Mouse (Mus musculus) regulatory T cell (primary cell): Measurements from ENCODE around the gene Prr19.

Source experiments
- in situ Hi-C: fragments of 300-600 bp; cut with MboI, MseI; formaldehyde crosslinking; loops from one replicate; pipeline ENCODE4 v1.15.1; 2025; ENCODE audit warnings: high pct_unique_total_duplicates

Gene Prr19

DNA sequence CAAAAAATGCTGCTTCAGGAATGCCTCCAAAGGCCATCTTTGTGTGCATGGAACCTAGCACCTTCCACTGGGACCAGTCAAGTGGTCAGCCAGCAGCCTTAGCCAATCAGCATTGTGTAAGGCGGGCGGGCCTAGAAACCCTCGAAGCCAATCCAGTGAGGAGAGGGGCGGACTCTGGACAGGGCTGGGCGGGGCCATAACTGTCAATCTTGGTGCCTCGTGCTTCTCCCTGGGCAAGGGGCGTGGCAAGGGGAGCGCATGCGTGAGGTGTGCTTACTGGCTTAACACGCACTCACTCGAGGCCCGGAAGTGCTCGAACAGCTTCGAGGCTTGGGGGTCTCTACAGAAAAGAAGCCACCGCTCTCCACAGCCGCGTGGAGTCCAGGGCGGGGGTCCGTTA lies at the start of gene Prr19:
Gene Prr19 (plus strand): TSS at position 349 of the 400 bp plus-strand sequence.
- in situ Hi-C loops, result no loop called here

DNA sequence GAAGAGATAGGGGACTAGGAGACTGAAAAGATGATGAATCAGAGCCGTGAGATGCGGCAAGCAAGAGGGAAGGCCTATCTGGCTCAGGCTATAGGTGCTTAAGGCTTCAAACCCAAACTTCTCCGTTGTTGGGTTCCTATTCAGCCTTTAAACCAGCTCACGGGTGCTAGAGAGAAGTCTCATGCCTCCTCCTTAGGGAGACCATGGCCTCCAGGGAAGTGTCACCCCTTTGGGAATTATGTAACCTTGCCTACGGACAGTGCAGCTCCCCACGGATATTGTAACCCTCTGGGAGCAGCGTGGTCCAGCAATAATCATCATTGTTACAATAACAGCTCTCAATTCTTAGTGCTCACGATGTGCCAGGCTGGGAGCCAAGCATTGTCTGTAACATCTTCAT lies 49.4 kb upstream of the Prr19 start:
- in situ Hi-C loops, result loop anchor here (25.0 kb wide), 1 partner anchor 1935 kb away; the partner anchor contains the start of genes BC024978, Gm21983, Mia and Rab4b

DNA sequence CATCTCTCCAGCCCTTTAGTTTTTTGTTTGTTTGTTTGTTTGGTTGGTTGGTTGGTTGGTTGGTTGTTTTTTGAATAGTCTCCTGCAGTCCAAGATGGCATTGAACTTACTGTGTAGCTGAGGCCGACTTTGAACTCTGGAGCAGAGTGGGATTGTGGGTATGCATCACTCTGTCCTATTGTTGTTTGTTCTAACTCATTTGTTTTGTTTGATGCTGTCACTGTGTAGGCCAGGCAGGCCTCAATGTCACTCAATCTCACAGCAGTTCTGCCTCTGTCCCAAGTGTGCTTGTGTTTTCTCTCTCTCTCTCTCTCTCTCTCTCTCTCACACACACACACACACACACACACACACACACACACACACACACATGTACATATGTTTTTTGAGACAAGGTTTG lies 39.3 kb upstream of the Prr19 start:
- in situ Hi-C loops, result loop anchor here (25.0 kb wide), 1 partner anchor 1925 kb away; the partner anchor contains the start of genes BC024978, Gm21983, Mia and Rab4b

DNA sequence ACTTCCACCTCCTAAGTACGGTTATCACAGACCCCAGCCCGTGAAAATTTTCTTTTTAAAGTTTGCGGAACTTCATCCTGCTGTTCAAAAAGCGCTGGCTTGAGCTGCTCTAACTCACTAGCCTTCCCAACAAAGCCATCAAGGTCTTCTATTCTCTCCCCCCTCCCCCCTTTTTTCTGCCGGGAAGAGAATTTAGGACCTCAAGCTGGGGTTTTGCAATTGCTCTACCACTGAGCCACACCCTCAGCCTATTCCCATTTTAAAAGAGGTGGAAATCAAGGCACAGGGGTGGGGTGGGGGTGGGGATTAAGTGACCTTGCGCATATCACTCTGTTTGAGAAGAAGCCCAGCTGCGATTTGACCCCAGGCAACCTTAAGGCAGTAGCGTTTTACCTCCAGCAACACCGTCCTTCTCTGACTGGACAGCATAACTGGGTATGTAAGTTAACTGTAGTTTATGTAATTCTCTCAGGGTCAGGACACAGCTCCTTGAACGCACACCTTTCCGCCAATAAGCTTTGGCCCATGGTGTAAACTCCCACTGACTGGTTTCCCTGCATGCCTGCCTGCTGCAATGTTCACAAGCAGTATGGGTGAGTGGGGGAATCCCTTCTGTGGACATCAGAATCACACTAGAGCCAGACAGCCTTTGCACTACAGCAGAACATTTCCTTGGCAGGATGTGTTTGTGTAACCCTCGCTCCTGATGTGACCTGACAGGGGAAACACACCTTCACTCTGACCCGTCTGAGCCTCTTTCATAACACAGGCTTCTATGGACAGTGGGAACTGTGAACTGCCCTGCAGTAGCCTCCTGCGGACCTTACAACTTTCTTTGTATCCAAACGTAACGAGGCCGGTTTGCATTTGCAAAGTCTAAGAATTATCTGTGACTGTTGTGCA lies 37.0 kb upstream of the Prr19 start:
- in situ Hi-C loops, result loop anchor here (25.0 kb wide), 1 partner anchor 1923 kb away; the partner anchor contains the start of genes BC024978, Gm21983, Mia and Rab4b

DNA sequence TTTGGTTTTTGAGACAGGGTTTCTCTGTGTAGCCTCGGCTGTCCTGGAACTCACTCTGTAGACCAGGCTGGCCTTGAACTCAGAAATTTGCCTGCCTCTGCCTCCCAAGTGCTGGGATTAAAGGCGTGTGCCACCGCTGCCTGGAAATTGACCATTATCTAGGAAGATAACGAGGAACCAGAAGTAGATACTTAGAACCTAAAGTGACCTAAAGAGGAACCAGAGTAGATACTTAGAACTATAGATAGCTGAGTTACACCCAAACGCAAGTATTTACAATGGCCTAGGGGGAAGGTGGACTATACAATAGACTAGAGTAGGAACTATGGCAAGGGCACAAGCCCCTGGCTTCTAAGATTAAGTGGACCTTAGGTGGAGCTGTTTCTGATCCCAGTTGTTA lies 35.5 kb upstream of the Prr19 start:
- in situ Hi-C loops, result loop anchor here (25.0 kb wide), 1 partner anchor 1922 kb away; the partner anchor contains the start of genes BC024978, Gm21983, Mia and Rab4b

DNA sequence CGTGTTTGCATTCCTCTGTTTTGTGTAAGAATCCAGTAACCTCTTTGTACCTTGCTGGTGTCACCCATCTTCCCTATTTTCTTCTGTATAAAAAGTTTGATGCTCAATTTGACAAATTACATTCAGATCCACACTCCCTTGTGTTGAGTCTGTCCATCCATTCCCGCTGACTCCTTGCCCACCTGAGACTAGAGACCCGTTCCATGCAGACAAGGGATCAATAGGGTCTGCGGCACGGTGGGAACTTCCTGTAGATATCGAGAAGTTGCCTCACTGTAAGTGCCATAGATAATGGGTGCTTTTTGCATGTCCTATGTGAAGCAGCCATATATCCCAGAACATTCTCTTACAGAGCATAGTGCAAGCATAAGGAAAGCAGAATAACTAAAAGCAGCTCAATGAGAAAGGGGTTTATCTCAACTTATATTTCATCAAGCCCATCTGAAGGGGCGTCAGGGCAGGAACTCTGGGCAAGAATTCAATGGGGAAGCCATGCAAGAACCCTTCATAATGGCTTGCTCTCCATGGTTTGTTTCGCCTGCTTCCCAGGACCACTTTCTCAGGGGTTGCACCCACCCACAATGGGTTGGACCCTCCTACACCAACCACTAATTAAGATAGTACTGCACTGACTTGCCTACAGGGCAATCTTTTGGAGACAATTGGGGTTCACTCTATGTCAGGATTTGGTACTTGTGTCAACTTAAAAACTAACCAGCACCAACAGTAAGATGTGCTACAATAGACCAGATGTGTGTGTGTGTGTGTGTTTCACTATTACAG lies 34.8 kb upstream of the Prr19 start:
- in situ Hi-C loops, result loop anchor here (25.0 kb wide), 1 partner anchor 1921 kb away; the partner anchor contains the start of genes BC024978, Gm21983, Mia and Rab4b

DNA sequence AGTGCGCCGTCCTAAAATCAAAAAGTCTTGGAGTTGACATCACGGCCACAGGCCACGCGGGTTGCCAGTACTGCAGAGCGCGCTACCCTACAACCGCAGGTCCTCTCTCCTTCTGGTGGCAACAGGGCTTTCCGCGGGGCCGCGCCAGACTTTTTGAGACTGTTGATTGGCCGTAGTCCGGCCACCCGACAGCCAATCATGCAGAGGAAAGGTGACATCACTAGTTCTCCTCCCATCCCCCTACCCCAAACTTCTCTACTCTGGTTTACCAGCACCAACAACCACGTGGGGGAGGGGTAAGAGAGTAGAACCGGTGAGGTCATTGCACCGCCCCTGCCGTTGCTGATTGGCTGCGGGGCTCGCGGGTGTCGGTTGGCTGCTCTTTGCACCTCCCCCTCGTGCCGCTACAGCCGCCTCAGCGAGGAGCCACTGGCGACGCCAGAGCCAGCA lies 33.9 kb upstream of the Prr19 start, which contains the start of gene Cic:
Gene Cic (plus strand): TSS at position 404 of the 450 bp plus-strand sequence.
- in situ Hi-C loops, result loop anchor here (25.0 kb wide), 1 partner anchor 1920 kb away; the partner anchor contains the start of genes BC024978, Gm21983, Mia and Rab4b

DNA sequence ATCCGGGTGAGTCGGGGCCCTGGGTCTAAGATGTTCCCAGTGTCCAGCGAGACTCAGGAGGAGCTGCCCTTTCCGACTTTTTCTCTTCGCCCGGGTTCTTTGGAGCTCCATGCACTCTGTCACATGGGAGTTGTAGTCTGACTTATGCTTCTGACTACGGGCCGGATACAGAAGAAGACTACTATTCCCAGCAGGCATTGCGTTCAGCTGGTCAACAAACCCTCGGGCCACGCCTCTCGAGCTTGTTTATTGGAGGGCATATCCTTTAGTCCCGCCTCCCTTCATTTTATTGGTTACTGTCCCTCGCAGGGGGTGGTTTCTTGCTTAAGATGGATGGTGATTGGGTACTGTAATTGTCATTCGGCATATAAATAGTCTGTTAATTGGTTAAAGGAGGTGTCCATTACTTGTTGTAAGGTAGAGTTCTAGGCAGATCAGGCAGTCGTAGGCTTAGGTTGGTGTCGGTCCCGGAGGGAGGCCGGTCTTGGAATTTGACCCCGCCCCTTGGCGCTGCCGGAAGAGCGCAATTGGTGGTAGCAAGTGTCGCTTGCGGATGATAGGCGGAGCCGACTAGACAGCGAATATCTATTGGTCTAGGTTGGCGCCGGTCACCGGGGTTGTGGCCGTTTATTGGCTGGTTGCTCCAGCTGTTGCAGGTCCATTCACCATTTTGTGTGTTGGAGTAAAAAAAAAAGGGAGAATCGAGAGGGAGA lies 33.3 kb upstream of the Prr19 start:
- in situ Hi-C loops, result loop anchor here (25.0 kb wide), 1 partner anchor 1919 kb away; the partner anchor contains the start of genes BC024978, Gm21983, Mia and Rab4b

DNA sequence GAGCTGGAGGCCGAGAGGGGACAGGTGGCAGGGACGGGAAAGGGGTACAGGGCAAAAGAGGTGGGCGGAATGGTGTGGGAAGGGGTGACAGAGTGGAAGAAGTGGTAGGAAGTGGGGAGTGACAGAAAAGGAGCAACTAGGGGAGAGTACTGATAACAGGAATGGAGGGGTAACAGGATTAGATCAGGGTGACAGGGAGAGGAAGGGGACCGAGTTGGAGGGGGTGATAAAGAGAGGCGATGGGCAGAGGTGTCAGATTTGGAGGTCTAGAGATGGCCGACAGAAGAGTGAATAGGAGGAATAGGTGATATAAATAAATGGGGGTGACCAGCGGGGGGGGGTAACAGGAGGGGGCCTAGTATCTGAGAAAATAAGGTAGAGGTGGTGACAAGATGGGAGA lies 32.6 kb upstream of the Prr19 start:
- in situ Hi-C loops, result loop anchor here (25.0 kb wide), 1 partner anchor 1919 kb away; the partner anchor contains the start of genes BC024978, Gm21983, Mia and Rab4b

DNA sequence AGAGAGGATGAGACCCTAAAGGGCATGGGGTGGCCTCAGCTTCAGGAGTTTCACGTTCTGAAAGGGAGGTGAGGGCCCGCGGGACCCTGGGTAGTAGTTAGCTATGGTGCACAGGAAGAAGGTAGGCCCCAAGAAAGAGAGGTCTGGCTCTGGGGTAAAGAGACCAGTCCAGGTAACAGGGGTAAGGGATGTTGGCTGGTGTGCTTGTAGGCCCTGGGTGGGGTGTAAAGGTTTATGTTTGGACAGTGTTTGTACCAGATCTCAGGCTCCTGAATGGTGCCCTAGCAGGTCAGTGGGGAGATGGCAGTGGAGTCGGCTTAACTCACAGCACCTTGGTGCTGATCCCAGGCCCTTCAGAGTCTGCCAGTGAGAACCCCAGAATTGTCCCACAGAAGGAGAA lies 32.2 kb upstream of the Prr19 start:
- in situ Hi-C loops, result loop anchor here (25.0 kb wide), 1 partner anchor 1918 kb away; the partner anchor contains the start of genes BC024978, Gm21983, Mia and Rab4b

DNA sequence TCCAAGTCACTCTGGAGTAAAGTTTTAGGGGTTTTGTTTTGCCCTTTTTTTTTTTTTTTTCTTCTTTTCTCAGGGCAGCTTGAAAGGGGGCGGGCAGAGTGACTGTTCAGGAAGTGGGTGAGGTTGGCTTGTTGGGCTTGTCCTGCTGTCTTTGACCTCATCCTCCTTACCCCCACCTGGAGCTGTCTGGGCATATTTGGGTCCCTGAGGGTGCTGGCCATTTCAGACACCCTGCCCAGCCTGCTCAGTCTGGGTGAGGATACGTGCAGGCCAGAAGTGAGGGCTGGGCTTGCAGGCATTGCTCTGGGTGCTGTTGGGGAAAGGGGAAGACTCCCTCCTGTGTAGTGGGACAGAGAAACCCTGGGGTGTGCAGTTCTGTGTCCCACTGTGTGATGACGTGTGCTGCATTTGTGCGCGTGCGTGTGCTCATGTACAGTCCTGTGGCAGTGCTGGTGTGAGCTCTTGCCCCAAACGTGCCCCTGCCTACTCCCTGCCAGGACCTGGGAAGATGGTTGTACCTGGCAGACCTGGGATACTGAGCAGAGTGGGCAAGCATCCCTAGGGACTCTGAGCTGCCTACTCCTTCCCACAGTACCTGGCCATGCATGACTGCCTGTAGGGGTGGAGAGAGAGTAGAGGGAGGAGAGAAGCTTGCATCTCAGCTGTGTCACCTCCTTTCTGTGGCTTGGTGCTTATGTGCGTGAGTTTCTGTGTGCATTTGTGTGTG lies 31.5 kb upstream of the Prr19 start:
- in situ Hi-C loops, result loop anchor here (5.0 to 25.0 kb wide), 2 partner anchors 137 to 1918 kb away; partner anchors contain the start of genes BC024978, Gm21983, Mia and Rab4b

DNA sequence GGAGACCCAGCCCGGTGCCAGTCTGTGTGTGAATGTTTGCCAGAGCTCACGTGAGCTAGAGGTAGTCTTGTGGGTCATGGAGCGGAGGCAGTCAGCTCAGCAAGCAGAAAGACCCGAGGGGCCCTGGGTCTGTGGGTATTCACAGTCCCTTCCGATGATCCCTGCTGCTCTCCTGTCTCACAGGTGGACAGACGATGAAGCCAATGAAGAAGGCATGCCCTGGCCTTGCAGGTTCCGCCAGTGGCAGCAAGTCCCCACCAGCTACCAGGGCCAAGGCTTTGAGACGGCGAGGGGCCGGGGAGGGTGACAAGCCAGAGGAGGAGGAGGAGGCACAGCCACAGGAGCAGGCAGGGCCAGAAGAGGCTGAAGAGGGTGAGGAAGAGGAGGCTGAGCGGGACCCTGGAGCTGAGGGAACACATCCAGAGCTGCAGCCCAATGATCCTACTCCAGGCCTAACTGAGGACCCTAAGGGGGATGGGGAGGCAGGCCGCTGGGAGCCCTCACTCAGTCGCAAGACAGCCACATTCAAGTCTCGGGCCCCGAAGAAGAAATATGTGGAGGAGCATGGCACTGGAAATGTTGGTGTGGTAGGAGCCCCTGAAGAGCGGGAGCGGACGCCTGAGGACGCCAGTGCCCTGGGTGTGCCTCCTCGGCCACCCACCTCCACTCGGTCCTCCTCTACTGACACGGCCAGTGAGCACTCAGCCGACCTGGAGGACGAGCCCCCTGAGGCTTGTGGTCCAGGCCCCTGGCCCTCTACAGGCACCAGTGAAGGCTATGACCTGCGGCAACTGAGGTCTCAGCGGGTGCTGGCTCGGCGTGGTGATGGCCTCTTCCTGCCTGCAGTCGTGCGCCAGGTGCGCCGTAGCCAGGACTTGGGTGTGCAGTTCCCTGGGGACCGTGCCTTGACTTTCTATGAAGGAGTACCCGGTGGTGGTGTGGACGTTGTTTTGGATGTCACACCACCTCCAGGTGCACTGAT lies 30.3 kb upstream of the Prr19 start:
- in situ Hi-C loops, result loop anchor here (5.0 to 25.0 kb wide), 2 partner anchors 139 to 1916 kb away; partner anchors contain the start of genes BC024978, Gm21983, Mia and Rab4b

DNA sequence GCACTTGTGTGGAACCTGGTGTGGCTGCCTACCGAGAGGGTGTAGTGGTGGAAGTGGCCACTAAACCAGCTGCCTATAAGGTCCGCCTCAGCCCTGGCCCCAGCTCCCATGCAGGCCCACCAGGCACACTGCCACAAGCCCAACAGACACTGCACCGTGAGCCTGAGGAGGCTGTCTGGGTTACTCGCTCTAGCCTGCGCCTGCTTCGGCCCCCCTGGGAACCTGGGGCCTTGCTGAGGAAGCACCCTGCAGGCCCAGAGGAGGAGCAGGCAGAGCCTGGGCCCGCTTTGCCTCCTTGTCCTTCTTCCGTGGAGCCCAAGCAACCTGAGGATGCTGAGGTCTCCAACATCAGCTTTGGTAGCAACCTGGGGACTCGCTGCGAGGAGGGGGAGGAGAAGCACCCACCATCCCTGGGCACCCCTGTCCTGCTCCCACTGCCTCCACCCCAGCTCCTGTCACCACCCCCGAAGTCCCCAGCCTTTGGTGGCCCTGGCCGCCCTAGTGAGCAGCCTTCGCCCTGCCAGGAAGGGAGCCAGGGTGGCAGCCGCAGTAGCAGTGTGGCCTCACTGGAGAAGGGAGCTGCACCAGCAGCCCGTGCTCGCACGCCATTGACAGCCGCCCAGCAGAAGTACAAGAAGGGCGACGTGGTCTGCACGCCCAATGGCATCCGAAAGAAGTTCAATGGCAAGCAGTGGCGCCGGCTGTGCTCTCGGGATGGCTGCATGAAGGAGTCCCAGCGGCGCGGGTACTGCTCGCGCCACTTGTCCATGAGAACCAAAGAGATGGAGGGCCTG lies 29.4 kb upstream of the Prr19 start:
- in situ Hi-C loops, result loop anchor here (5.0 to 25.0 kb wide), 2 partner anchors 140 to 1915 kb away; partner anchors contain the start of genes BC024978, Gm21983, Mia and Rab4b

DNA sequence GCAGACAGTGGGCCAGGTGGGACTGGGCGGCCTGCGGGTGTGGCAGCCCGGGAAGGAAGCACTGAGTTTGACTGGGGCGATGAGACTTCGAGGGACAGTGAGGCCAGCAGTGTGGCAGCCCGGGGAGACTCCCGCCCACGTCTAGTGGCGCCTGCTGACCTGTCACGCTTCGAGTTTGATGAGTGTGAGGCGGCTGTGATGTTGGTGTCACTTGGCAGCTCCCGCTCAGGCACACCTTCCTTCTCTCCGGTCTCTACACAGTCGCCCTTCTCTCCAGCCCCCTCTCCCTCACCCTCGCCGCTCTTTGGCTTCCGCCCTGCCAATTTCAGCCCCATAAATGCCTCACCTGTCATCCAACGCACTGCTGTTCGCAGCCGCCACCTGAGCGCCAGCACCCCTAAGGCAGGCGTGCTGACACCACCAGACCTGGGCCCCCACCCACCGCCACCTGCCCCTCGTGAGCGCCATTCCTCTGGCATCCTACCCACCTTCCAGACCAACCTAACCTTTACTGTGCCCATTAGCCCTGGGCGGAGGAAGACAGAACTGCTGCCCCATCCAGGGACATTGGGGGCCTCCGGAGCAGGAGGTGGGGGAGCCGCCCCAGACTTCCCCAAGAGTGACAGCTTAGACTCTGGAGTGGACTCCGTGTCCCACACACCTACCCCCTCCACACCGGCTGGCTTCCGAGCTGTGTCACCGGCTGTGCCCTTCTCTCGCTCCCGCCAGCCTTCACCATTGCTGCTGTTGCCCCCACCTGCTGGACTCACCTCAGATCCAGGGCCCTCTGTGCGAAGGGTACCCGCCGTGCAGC lies 28.6 kb upstream of the Prr19 start:
- in situ Hi-C loops, result loop anchor here (5.0 to 25.0 kb wide), 2 partner anchors 140 to 1915 kb away; partner anchors contain the start of genes BC024978, Gm21983, Mia and Rab4b

DNA sequence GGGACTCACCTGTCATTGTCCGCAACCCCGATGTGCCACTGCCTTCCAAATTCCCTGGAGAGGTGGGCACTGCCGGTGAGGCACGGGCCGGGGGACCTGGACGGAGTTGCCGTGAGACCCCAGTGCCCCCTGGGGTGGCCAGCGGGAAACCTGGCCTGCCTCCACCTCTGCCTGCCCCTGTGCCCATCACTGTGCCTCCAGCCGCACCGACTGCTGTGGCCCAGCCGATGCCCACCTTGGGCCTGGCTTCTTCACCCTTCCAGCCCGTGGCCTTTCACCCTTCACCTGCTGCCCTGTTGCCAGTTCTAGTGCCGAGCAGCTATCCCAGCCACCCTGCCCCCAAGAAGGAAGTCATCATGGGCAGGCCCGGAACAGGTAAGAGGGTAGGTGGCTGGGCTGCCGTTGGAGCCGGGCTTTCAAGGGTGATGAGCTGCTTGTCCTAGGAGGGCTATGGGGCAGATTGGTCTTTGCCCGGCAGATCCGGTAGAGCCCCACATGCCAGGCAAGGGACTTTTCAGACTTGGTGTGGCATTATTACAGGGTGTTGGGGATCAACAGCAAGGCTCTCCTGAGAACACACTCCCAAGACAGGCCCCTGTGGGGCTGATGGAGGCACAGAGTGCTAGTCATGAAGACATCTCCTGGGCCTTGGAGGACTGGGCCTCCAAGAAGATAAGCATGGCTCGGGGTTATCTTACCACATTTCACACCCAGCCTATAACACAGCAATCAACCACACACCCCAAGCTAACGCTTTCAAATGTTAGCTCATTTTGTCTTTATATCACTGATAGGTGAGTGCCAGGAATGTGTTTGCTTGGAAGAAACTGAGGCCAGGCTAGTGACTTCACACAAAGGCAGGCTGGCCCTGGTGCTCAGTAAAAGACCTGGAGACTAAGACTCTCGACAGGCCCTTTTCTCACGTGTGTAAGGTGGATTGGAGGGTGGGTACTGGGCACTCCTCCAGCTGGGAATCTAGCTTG lies 27.7 kb upstream of the Prr19 start:
- in situ Hi-C loops, result loop anchor here (5.0 to 25.0 kb wide), 2 partner anchors 141 to 1914 kb away; partner anchors contain the start of genes BC024978, Gm21983, Mia and Rab4b
